Mouse (Mus musculus) embryo, embryonic 11.5 days (tissue): ENCODE measurements around the gene Srpr.
A peak's percentile ranks its signal among the peaks of the same experiment; 100 is the strongest.

Experiments
- DNase-seq: peaks from one replicate; pipeline ENCODE4 v3.0.0-alpha.2; 2012; ENCODE audit warnings: low read depth, low spot score

Srpr gene

DNA sequence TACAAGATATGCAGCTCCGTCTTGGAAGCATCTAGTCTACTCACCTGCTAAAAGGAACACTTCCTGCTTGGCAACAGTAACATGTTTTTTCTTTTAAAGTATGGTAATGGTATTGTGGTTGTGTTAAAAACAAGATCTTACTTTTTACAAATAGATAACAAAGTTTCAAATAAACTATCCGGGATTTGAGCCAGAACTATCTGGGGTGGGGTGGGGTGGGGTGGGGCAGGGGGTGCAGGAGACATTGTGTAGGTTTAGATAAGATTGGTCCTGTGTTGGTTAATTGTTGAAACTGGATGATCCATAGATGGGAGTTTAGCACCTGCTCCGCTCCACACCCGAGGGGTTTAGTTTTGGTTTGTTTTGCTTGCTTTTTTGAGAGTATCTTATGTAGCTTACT is 62.4 kb downstream of the Srpr start:
- no peak for DNase-seq

DNA sequence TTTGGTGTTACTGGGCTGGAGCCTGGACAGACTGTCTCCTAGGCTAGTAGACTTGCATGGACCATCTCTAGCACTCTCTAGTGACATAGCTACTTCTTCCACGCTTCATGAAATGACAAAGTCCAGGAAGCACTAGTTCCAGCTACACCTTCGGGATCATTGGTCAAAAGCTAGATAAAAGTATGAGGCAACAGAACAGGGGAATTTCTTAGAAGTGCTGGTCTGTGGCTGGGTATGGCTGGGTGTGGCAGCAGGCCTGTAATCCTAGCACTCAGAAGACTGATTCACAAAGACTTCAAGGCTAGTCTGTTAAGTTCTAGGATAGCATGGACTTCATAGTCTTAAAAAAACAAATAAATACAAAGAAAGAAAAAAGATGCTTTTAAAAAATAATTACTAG is 63.5 kb downstream of the Srpr start:
- no peak for DNase-seq

DNA sequence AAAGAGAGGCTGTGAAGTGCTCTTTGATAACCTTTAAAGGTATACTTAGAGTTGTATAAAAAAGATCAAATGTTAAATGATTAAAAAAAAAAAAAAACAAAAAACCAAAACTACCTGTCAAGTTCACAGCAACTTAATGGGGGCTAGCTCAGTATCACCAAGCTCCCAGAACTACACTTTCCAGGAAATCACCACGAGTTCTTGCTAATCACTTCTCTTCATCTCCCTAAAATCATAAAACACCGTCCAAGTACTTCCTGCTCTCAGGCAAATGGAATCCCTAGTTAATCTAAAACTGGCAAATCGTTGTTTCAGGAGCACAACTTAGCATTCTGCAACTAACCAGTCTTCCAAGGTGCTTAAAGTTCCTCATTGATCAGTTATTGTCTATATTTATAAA is 64.5 kb downstream of the Srpr start:
- no peak for DNase-seq

DNA sequence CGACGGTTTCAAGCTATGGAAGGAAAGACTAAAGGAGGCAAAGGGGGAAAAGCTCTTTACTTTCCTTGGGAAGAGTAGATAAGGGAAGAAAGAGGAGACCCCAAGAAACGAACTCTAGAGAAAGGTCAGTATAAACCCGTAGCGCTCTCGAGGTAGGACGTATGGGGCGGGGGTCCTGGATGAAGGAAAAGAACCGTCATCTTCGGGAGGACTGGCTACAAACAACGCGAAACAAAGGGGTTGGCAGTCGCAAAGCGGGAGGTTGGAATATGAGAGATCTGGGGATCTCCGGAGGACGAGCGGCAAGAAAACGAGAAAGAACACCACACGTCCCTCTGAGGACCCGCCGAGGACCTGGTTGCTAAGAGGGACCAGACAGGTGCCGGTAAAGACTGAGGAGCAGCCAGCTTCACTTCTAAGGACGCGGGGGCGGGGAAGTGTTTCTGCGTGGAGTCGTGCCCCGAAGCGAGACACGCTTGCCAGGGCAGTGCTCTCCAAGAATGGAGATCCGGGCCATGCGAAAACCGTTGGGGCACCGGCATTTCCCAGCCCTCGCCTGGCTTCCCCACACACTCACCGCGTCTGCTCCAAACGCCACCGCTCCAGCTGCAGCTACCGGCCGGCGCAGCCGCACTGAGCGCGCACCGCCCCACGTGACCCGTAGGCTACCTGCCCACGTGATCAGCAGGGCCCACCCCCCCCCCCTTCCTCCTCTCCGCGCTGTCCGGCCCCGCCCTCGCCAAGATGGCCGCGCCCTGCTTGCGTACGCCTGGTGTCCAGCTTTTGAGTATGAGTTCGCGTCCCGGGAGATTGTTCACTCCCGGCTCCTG is 67.4 kb downstream of the Srpr start, which contains the start of the genes Fam118b and Rpusd4:
Gene Fam118b (minus strand): TSS at position 660 of the 830 bp plus-strand sequence.
Gene Rpusd4 (plus strand): TSS at position 720 of the 830 bp plus-strand sequence.
- peak; percentile 88 for DNase-seq

- no peak for DNase-seq
These were observed 68.2 kb downstream of the Srpr start for GRCm38 (mm10) chr9:35267976-35268715.

- DNase-seq: no peak
These were observed 77.9 kb downstream of the Srpr start for GRCm38 (mm10) chr9:35277855-35278365.

DNA sequence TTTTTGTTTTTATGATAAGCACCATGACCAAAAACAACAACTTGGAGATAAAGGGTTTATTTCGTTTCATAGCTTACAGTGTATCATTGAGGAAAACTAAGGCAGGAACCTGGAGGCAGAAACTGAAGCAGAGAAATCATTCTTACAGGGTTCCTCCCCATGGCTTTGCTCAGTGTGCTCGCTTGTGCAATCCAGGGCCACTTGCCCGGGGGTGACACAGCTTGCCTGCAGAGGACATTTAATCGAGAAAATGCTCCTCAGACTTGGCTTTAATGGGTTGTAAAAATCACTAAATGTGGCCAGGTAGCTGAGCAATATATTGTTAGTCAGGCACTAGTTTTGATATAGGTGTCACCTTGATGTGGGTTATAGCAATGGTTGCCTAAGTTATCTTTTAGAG is 78.5 kb downstream of the Srpr start:
- no peak for DNase-seq

DNA sequence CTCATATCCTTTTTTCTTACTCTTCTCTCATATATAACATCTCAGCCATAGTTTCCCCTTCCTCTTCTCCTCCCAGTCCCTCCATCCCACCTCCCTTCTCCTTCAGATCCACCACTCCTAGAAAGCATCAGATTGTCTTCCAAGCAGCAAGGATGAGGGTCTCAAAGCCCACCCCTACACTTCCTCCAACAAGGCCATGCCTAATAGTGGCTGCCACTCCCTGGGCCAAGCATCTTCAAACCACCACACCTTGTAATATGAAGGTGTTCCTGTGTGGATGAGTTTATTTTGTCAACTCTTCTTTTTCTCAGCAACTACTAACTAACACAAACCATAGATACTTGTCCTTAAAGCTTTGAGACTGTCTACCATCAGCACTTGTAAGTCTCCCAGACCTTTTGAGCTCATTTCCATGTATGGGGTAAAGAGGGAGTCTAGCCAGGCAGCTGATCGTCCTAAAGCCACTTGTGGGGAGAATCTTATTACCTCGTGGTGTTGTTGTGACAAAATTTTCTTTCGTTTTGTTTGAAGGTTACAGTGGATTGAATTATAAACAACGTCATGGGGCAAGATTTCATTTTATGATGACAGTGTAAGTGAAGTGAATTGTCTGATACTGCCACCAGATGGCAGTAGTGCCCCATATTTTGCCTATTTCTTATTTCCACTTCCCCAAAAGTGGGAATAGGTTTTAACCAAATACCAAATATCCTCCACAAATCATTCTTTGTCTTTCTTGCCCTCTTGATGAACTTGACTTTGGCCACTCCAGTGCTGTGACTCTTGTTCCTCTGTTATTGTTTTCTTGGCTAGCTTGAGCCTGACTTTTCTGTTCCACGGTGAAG is 82.3 kb downstream of the Srpr start:
- DNase-seq: peak; percentile 62

GRCm38 (mm10) chr9:35282851-35283200 is 82.9 kb downstream of the Srpr start:
- no peak for DNase-seq

- DNase-seq: no peak
These were observed 83.6 kb downstream of the Srpr start for GRCm38 (mm10) chr9:35283415-35284069.

- DNase-seq: no peak
These were observed 84.4 kb downstream of the Srpr start for GRCm38 (mm10) chr9:35284351-35284750.

- DNase-seq: no peak
These were observed 86.4 kb downstream of the Srpr start for GRCm38 (mm10) chr9:35286351-35286750.

DNA sequence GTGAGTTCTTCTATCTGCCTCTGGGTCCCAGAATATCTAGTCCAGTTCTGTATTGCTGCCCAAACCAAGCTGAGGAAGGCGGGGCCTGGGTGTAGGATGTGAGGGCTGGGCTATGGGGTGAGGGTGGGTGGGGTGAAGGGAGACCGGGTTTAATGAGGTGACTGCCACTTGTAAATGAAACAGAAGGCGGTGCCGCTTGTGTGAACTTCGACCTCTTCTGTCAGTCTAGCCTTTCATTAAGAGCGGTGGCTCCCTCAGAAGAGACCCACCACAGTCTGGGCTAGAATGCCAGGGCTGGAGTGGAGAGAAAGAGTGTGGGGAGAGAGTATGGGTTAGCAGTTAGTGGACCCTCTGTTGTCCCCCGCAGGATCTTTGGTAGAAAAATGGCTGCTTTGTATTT is 90.0 kb downstream of the Srpr start:
- DNase-seq: no peak

GRCm38 (mm10) chr9:35290417-35290816 is 90.4 kb downstream of the Srpr start:
- no peak for DNase-seq

DNA sequence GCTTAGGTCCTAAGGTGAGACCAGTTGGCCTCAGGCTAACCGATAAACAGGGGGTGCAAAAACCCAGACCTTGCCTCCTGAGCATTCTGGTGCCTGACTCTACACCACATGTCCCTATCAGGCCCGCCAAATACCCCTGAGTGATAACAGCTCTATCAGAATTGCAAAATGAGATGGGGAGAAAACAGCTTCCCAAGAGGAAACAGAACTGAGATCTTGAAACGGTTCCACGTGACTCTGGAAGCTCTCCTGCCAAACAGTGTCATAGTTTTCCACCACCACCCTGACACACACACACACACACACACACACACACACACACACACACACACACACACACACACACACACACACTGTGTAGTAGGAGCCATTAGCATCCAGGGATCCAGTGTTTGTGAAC is 90.9 kb downstream of the Srpr start:
- DNase-seq: no peak

GRCm38 (mm10) chr9:35293465-35293864 is 93.5 kb downstream of the Srpr start:
- no peak for DNase-seq
